In the genomic region with DNA sequence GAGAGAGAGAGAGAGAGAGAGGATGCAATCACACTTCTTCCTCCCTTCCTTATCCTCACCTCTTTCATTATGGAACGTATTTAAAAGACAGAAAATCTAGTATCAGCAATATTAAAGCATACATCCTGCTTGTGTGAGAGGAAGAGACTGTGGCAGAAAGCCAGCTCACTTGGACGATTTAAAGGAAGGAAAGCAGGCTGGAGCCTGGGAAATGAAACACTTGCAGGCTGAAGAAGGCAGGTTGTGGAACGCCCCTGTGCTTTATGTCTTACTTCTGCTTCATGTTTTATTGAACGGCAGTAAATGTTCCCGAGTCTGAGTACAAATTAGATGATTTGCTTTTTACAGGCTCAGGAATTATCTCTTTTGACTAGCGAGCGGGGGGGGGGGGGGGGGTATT, we compare ENCODE assay signal across 8 mouse cellular contexts. TPM values are rescaled to one million over a fixed set of nuclear protein-coding genes. Genes with fewer than 3 reads are reported as not detected.
A peak's percentile ranks its signal among the peaks of the same experiment; 100 is the strongest.
DNase-seq lines count a peak whose midpoint lies in the region; ATAC-seq lines count a peak whose summit lies in the region.

No protein-coding gene starts in this region.

- DNase-seq in heart, adult 11 months, result peak; percentile 91
- no peak for DNase-seq in heart, embryonic 10.5 days (ENCODE audit: low spot score)
- peak; percentile 21 for DNase-seq in NIH3T3 (ENCODE audit: low read depth)
- peak; percentile 27 for DNase-seq in layer of hippocampus, postnatal 36 days
- DNase-seq in right cerebral cortex, postnatal 4 days, result peak; percentile 22
- DNase-seq in urinary bladder, adult 18-20 months (ENCODE audit: low spot score in 2 of 2), result no peak

- 53% methylated on average over 7 of the region's 7 CpGs for WGBS in heart, embryonic 10.5 days
- 36% methylated on average over 7 of the region's 7 CpGs for WGBS in heart, embryonic 16.5 days

- no peaks in the 10 kb centered on the region for H3K36me3 ChIP-seq in heart, embryonic 10.5 days
- no peaks in the 10 kb centered on the region for H3K36me3 ChIP-seq in heart, embryonic 16.5 days (ENCODE audit: control insufficient read depth, insufficient read depth)

- peak; percentile 32; the same call in 1 of the 2 replicates for ATAC-seq in heart, embryonic 16.5 days (replicated peaks; ENCODE audit: extremely low read depth, insufficient read depth, low FRiP score)
- no peak for ATAC-seq in erythroid progenitor cell, adult 5-6 weeks (replicated peaks; ENCODE audit: low FRiP score, poor library complexity, severe bottlenecking)

- H3K4me2 ChIP-seq in heart, embryonic 16.5 days (ENCODE audit: low read depth, low read length), result peak overlapping the region; percentile 23; the same call in 1 of the 2 replicates

- no peaks in the 10 kb centered on the region for H3K27me3 ChIP-seq in heart, embryonic 10.5 days (ENCODE audit: insufficient read depth, poor library complexity, severe bottlenecking)
- H3K27me3 ChIP-seq in heart, embryonic 16.5 days (ENCODE audit: control insufficient read depth, insufficient read depth, low read length), result no peaks in the 10 kb centered on the region

- no peaks in the 10 kb centered on the region for H3K4me1 ChIP-seq in heart, embryonic 10.5 days
- H3K4me1 ChIP-seq in heart, embryonic 16.5 days (ENCODE audit: control insufficient read depth, insufficient read depth, low read length), result peaks cover 4% of the 10 kb centered on the region; the same call in 1 of the 2 replicates

- H3K4me3 ChIP-seq in heart, embryonic 10.5 days, result no peak overlapping the region
- H3K4me3 ChIP-seq in heart, embryonic 16.5 days (ENCODE audit: low read length), result no peak overlapping the region

- H3K27ac ChIP-seq in heart, embryonic 10.5 days, result no peak overlapping the region
- H3K27ac ChIP-seq in heart, embryonic 16.5 days (ENCODE audit: low read length), result peak overlapping the region; percentile 54

- no peaks in the 10 kb centered on the region for H3K9me3 ChIP-seq in heart, embryonic 10.5 days
- H3K9me3 ChIP-seq in heart, embryonic 16.5 days (replicated peaks; ENCODE audit: control insufficient read depth, low read length), result no peaks in the 10 kb centered on the region

- no peak overlapping the region for H3K9ac ChIP-seq in heart, embryonic 16.5 days (ENCODE audit: low read length)

RNA-seq across cellular contexts. Expression of gene Atp6v1g3, which starts 29.1 kb away (rescaled TPM):
- polyA plus RNA-seq in heart, embryonic 10.5 days (2016; fragmentation: Nextera tagmentation; extraction: Ambion mirVana), result not detected in 2 replicates
- not detected in 2 replicates for polyA plus RNA-seq in heart, embryonic 16.5 days (2015; fragmentation: Nextera tagmentation; extraction: Ambion mirVana)
- not detected for total RNA-seq in layer of hippocampus, postnatal 36 days (2021)
- total RNA-seq in erythroid progenitor cell, adult 5-6 weeks (2015; ENCODE audit: low replicate concordance), result not detected in 2 replicates
- not detected in 2 replicates for total RNA-seq in erythroid progenitor cell, adult 5-6 weeks (2017; ENCODE audit: low replicate concordance)

Comparison
In these comparisons a context has a peak if more than half of its experiments do, and no peak if none do; other contexts are left out.
1. DNase-seq: peak in heart, adult 11 months (single experiment), NIH3T3 (single experiment), layer of hippocampus, postnatal 36 days (2 of 2) and right cerebral cortex, postnatal 4 days (single experiment); none in heart, embryonic 10.5 days (single experiment) and urinary bladder, adult 18-20 months (0 of 2).